Mouse (Mus musculus): ENCODE results near the gene Skint9. TPM values are rescaled to one million over a fixed set of nuclear protein-coding genes. Genes with fewer than 3 reads are reported as not detected.

The Skint9 gene
- not detected for polyA plus RNA-seq (2014; fragmentation: Illumina TruSeq; extraction: RNeasy Lipid Tissue Mini Kit (QIAGEN cat#74804); ENCODE audit: low replicate concordance)

DNA sequence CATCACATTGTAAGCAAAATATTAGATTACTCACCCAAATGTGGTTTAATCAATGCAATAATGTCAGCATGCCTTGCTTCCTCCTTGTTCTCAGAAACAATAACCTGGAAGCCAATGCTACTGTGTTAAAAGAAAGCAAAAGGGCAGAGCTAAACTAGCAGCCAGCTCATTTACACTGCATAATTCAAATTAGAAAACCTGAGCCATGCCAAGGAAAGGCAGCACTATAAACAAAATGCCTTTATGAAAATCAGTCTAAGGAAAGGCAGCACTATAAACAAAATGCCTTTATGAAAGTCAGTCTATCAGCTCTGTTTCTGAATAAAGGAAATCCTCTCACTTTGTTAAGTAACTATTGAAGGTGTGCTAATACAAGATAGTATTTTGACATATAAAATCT, at the start of gene Skint9:
Gene Skint9, minus strand, starts transcription at position 101 of the 400 bp plus-strand sequence.

Other genes starting within 250 kb of the Skint9 start
- 1.5 TPM for gene Skint3, start 201.7 kb downstream of the Skint9 start, polyA plus RNA-seq (2014; fragmentation: Illumina TruSeq; extraction: RNeasy Lipid Tissue Mini Kit (QIAGEN cat#74804); ENCODE audit: low replicate concordance)
- gene Skint2, start 123.2 kb upstream of the Skint9 start, polyA plus RNA-seq (2014; fragmentation: Illumina TruSeq; extraction: RNeasy Lipid Tissue Mini Kit (QIAGEN cat#74804); ENCODE audit: low replicate concordance), result not detected